Mouse (Mus musculus) spleen, adult 2 months (tissue): ENCODE results near the gene Il4i1.

Experiments used
- CTCF ChIP-seq: fragments of 200-500 bp; IDR thresholded peaks from 2 replicates; pipeline ENCODE4 v1.5.1; 2011; ENCODE audit warnings: mild to moderate bottlenecking, inconsistent platforms; ENCODE audit not compliant: insufficient read depth, insufficient read length, insufficient replicate concordance; ENCODE audit errors: extremely low read depth
- POLR2A ChIP-seq: fragments of 200-500 bp; IDR thresholded peaks from 2 replicates; pipeline ENCODE4 v1.6.1; 2011; ENCODE audit warnings: low read depth, low read length, inconsistent platforms

GRCm38 (mm10) chr7:44851625-44852234 is 35.5 kb downstream of the Il4i1 start:
- no peak for TF ChIP-seq POLR2A
- no peak for TF ChIP-seq CTCF
